Mouse (Mus musculus) heart, adult 2 months (tissue): ENCODE results near the gene Nptxr. TPM values are rescaled to one million over a fixed set of nuclear protein-coding genes. Genes with fewer than 3 reads are reported as not detected.

ENCODE experiments used
- DNase-seq, 2 experiments: peaks; one replicate each; pipeline ENCODE4 v3.0.0; 2021
- H3K27ac ChIP-seq: fragments of 200-600 bp; 2 replicates; pipeline ENCODE4 v1.8.1; 2022
- H3K27me3 ChIP-seq: fragments of 200-500 bp; 2 replicates; pipeline ENCODE4 v1.6.1; 2012; ENCODE audit warnings: mild to moderate bottlenecking, low read length, inconsistent platforms, mixed read lengths; ENCODE audit not compliant: control insufficient read depth, insufficient read depth
- H3K36me3 ChIP-seq: fragments of 200-500 bp; 2 replicates; pipeline ENCODE4 v1.6.1; 2012; ENCODE audit warnings: low read length, inconsistent platforms; ENCODE audit not compliant: control insufficient read depth, insufficient read depth
- H3K4me1 ChIP-seq: fragments of 200-500 bp; 2 replicates; pipeline ENCODE4 v1.6.1; 2011; ENCODE audit warnings: low read length; ENCODE audit not compliant: control insufficient read depth, insufficient read depth
- H3K4me3 ChIP-seq: fragments of 200-600 bp; 2 replicates; pipeline ENCODE4 v1.8.1; 2022
- H3K79me2 ChIP-seq: fragments of 200-500 bp; replicated peaks from 2 replicates; pipeline ENCODE4 v1.6.1; 2012; ENCODE audit warnings: mild to moderate bottlenecking, inconsistent platforms, low read length, moderate library complexity, mixed read lengths; ENCODE audit not compliant: control insufficient read depth, insufficient read depth
- H3K9ac ChIP-seq: fragments of 200-500 bp; 2 replicates; pipeline ENCODE4 v1.6.1; 2012; ENCODE audit warnings: low read depth, mild to moderate bottlenecking, control low read depth, inconsistent platforms, low read length, mixed read lengths
- CTCF ChIP-seq: fragments of 200-600 bp; IDR thresholded peaks from 2 replicates; pipeline ENCODE4 v1.8.1; 2022; ENCODE audit warnings: antibody characterized with exemption, mild to moderate bottlenecking, moderate library complexity
- EP300 ChIP-seq: fragments of 200-500 bp; IDR thresholded peaks from 2 replicates; pipeline ENCODE4 v1.6.1; 2011; ENCODE audit warnings: low read depth, low read length, control low read depth; ENCODE audit not compliant: insufficient read depth
- POLR2A ChIP-seq: fragments of 200-500 bp; IDR thresholded peaks from 2 replicates; pipeline ENCODE4 v1.6.1; 2011; ENCODE audit warnings: mild to moderate bottlenecking, low read depth, low read length, control low read depth; ENCODE audit not compliant: insufficient read depth
- WGBS: fragments of 180-500 bp; shearing (Covaris S2); methylation state at CpG from one replicate; pipeline ENCODE4 v1.1.7; 2018; 5-methylcytosine and 5-hydroxymethylcytosine counted together
- intact Hi-C: fragments of 180-260 bp; cut with DNase I; formaldehyde crosslinking; loops from one replicate; pipeline ENCODE4 v1.15.1; 2025
- polyA plus RNA-seq: library from polyadenylated mRNA; depleted of rRNA; stranded (reverse); fragments of >200 nt; gene quantifications from 2 replicates; pipeline ENCODE4 v1.2.3, GENCODE M21; 2012
- total RNA-seq, 2 experiments: library from RNA; stranded (reverse); gene quantifications; 2 replicates each; pipeline ENCODE4 v1.2.3; 2021

Nptxr gene
- total and polyA plus RNA-seq, 3 experiments = 1.5 to 1.7 (median 1.6) TPM

DNA sequence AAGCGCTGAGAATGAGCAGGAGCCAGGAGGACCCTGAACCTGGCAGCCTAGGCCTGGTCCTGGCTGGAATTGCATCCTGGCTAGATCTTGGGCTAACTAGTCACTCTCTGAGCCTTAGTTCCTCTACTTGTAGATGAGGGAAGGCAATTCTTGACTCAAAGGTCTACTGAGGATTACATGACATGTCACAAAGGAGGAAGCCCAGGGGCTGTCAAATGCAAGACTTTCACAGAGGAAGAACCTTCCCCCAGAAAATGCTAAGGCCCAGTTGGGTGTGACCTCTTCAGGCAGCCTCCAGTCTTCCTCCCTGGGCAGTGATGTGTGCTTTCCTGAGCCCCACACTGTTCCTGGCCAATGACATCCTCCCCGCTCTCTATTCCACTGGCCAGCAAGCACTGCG lies 47.4 kb downstream of the Nptxr start:
- H3K9ac ChIP-seq = no peak overlapping the region
- peaks cover 3% of the 10 kb centered on the region; the same call in 1 of the 2 replicates for H3K4me1 ChIP-seq
- intact Hi-C loops = no loop called here
- no peaks in the 10 kb centered on the region for H3K36me3 ChIP-seq
- H3K4me3 ChIP-seq = no peak overlapping the region
- no peak overlapping the region for H3K27ac ChIP-seq
- 88% methylated on average over 3 of the region's 3 CpGs for WGBS
- no peaks in the 10 kb centered on the region for H3K79me2 ChIP-seq
- TF ChIP-seq EP300 (no peak), CTCF (no peak), POLR2A (no peak)
- DNase-seq = no peak
- H3K27me3 ChIP-seq = no peaks in the 10 kb centered on the region

GRCm38 (mm10) chr15:79755977-79756625 lies 48.5 kb downstream of the Nptxr start:
- TF ChIP-seq CTCF (no peak), POLR2A (no peak), EP300 (no peak)
- DNase-seq = no peak
- Histone ChIP-seq H3K4me3 (no peak overlapping the region), H3K9ac (no peak overlapping the region), H3K27me3 (no peaks in the 10 kb centered on the region), H3K36me3 (no peaks in the 10 kb centered on the region), H3K79me2 (no peaks in the 10 kb centered on the region), H3K4me1 (peaks cover 3% of the 10 kb centered on the region; the same call in 1 of the 2 replicates), H3K27ac (no peak overlapping the region)
- intact Hi-C loops = no loop called here
- WGBS = 51% methylated on average over 8 of the region's 8 CpGs

DNA sequence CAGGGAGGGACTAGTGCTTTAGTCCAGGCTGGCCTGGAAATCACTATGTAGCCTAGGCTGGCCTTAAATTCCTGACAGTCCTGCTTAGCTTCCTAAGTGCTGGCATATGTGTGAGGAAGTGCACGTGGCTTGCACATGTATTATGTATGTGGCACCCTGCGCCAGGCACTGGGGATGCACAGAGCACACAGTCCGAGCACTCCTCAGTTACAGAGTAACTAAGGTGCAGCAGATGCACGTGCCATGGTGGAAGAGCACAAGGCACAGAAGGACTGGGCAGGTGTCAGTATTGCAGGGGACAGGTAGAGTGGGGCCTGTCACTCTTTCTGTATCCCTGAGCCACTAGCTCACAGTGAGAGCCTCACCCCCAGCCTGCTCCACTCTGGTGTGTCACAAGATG lies 49.4 kb downstream of the Nptxr start:
- Histone ChIP-seq H3K36me3 (no peaks in the 10 kb centered on the region), H3K9ac (no peak overlapping the region), H3K27me3 (no peaks in the 10 kb centered on the region), H3K4me3 (no peak overlapping the region), H3K4me1 (peaks cover 3% of the 10 kb centered on the region; the same call in 1 of the 2 replicates), H3K27ac (no peak overlapping the region), H3K79me2 (no peaks in the 10 kb centered on the region)
- intact Hi-C loops = no loop called here
- no peak for TF ChIP-seq CTCF
- TF ChIP-seq EP300 = no peak
- no peak for TF ChIP-seq POLR2A
- no peak for DNase-seq
- 91% methylated on average over 4 of the region's 4 CpGs for WGBS

DNA sequence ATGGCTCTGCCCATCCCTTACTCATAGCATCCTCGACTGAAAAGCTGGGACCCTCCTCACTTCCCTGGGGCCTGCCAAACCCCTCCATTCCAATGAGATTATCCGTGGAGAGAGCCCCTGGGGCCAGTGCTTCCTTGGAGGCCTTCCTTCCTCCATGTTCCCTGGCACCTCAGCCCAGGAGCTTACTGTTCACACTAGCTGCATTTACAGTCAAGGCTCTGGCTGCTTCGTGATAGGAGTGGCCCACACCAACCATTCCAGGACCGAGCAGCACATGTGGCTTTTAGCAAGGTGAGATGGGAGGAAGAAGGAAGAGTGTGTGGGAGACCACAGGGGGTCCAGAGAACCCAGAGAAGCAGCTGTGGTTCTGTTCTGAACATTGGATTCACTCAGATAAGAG lies 50.7 kb downstream of the Nptxr start:
- H3K36me3 ChIP-seq = no peaks in the 10 kb centered on the region
- 55% methylated on average over 4 of the region's 4 CpGs for WGBS
- H3K27me3 ChIP-seq = no peaks in the 10 kb centered on the region
- no peak for DNase-seq
- intact Hi-C loops = loop anchor here (1.0 to 5.0 kb wide), 3 partner anchors 53 to 128 kb away; no protein-coding TSS in a partner anchor
- H3K4me1 ChIP-seq = peaks cover 3% of the 10 kb centered on the region; the same call in 1 of the 2 replicates
- H3K27ac ChIP-seq = no peak overlapping the region
- no peak overlapping the region for H3K4me3 ChIP-seq
- no peak for TF ChIP-seq CTCF
- no peak for TF ChIP-seq POLR2A
- no peak for TF ChIP-seq EP300
- no peak overlapping the region for H3K9ac ChIP-seq
- H3K79me2 ChIP-seq = no peaks in the 10 kb centered on the region

- H3K27ac ChIP-seq = no peak overlapping the region
- H3K4me3 ChIP-seq = no peak overlapping the region
- H3K4me1 ChIP-seq = peaks cover 3% of the 10 kb centered on the region; the same call in 1 of the 2 replicates
- no peak for DNase-seq
- H3K79me2 ChIP-seq = no peaks in the 10 kb centered on the region
- 90% methylated on average over 3 of the region's 3 CpGs for WGBS
- no peaks in the 10 kb centered on the region for H3K27me3 ChIP-seq
- intact Hi-C loops = loop anchor here (1.0 to 5.0 kb wide), 3 partner anchors 54 to 129 kb away; no protein-coding TSS in a partner anchor
- TF ChIP-seq POLR2A (no peak), EP300 (no peak), CTCF (no peak)
- H3K9ac ChIP-seq = no peak overlapping the region
- no peaks in the 10 kb centered on the region for H3K36me3 ChIP-seq
Measured at GRCm38 (mm10) chr15:79753420-79753752, 51.2 kb downstream of the Nptxr start.

GRCm38 (mm10) chr15:79752742-79753419 lies 51.7 kb downstream of the Nptxr start:
- intact Hi-C loops = loop anchor here (1.0 to 5.0 kb wide), 3 partner anchors 54 to 129 kb away; no protein-coding TSS in a partner anchor

More at GRCm38 (mm10) chr15:79752742-79753419, 51.7 kb downstream of the Nptxr start:
- peak; percentile 80 to 84 for DNase-seq
- no peak overlapping the region for H3K9ac ChIP-seq
- 20% methylated on average over 11 of the region's 11 CpGs for WGBS
- H3K27me3 ChIP-seq = no peaks in the 10 kb centered on the region
- H3K27ac ChIP-seq = no peak overlapping the region
- no peaks in the 10 kb centered on the region for H3K36me3 ChIP-seq
- no peaks in the 10 kb centered on the region for H3K79me2 ChIP-seq
- no peak overlapping the region for H3K4me3 ChIP-seq
- TF ChIP-seq CTCF = no peak
- peak; percentile 86; the same call in 1 of the 2 replicates for TF ChIP-seq EP300
- TF ChIP-seq POLR2A = peak; percentile 32; the same call in 1 of the 2 replicates
- H3K4me1 ChIP-seq = peaks cover 3% of the 10 kb centered on the region; the same call in 1 of the 2 replicates
